Mouse (Mus musculus) CH12.LX (cell line): ENCODE measurements around the gene Astl. TPM values are rescaled to one million over a fixed set of nuclear protein-coding genes. Genes with fewer than 3 reads are reported as not detected.

Experiments
- DNase-seq: peaks from one replicate; pipeline ENCODE4 v3.0.0-alpha.2; 2013; ENCODE audit errors: extremely low read depth
- H3K27ac ChIP-seq: 2 replicates; pipeline ENCODE4 v1.5.1; 2012; ENCODE audit warnings: low read depth, mild to moderate bottlenecking, control low read depth, moderate library complexity; ENCODE audit not compliant: insufficient read depth
- H3K27me3 ChIP-seq: replicated peaks from 2 replicates; pipeline ENCODE3; 2012; ENCODE audit warnings: inconsistent platforms
- H3K36me3 ChIP-seq, 2 experiments: replicated peaks in 1 of 2; 2 replicates each; pipeline versions ENCODE3 to v1.6.1; 2012; ENCODE audit warnings: inconsistent platforms in 1 of 2, low read length in 1 of 2, mild to moderate bottlenecking in 1 of 2, mixed read lengths in 1 of 2, moderate library complexity in 1 of 2; ENCODE audit not compliant: control insufficient read depth in 1 of 2, insufficient read depth in 1 of 2
- H3K4me1 ChIP-seq, 2 experiments: 2 replicates each; pipeline ENCODE4 v1.6.1; 2012; ENCODE audit warnings: inconsistent platforms in 1 of 2, moderate library complexity in 1 of 2; ENCODE audit not compliant: insufficient read depth in 2 of 2, control insufficient read depth in 1 of 2
- H3K4me2 ChIP-seq: 2 replicates; pipeline ENCODE4 v1.6.1; 2012; ENCODE audit warnings: low read depth, mild to moderate bottlenecking, control low read depth; ENCODE audit not compliant: poor library complexity, insufficient read depth, severe bottlenecking
- H3K4me3 ChIP-seq, 3 experiments: fragments of 150-350 bp in 1 of 3; sonication (generic) in 1 of 3; replicated peaks in 1 of 3; 2 replicates each; pipeline versions ENCODE3 to v1.5.1; 2011 to 2012; ENCODE audit warnings: low read depth in 2 of 3, low read length in 2 of 3, mild to moderate bottlenecking in 2 of 3, moderate library complexity in 2 of 3, control low read depth in 1 of 3, improper control_type of control experiment in 1 of 3, inconsistent platforms in 1 of 3, mixed read lengths in 1 of 3; ENCODE audit not compliant: poor library complexity in 1 of 3
- H3K79me2 ChIP-seq: replicated peaks from 2 replicates; pipeline ENCODE4 v1.6.1; 2012; ENCODE audit warnings: mild to moderate bottlenecking, moderate library complexity; ENCODE audit not compliant: control insufficient read depth, poor library complexity, insufficient read depth, severe bottlenecking; ENCODE audit errors: extremely low read depth
- H3K9ac ChIP-seq: 2 replicates; pipeline ENCODE4 v1.6.1; 2012; ENCODE audit warnings: low read depth, mild to moderate bottlenecking, control low read depth, moderate library complexity; ENCODE audit not compliant: insufficient read depth
- H3K9me3 ChIP-seq: replicated peaks from 2 replicates; pipeline ENCODE3; 2012; ENCODE audit warnings: low read length, inconsistent platforms, mixed read lengths
- CHD1 ChIP-seq: IDR thresholded peaks from 2 replicates; pipeline ENCODE4 v1.6.1; 2012; ENCODE audit warnings: low read depth, low read length, improper control_type of control experiment, inconsistent platforms
- CHD2 ChIP-seq: IDR thresholded peaks from 2 replicates; pipeline ENCODE4 v1.6.1; 2011; ENCODE audit warnings: low read length, improper control_type of control experiment
- E2F4 ChIP-seq: IDR thresholded peaks from 2 replicates; pipeline ENCODE4 v1.6.1; 2011; ENCODE audit warnings: low read depth, low read length, improper control_type of control experiment; ENCODE audit not compliant: insufficient replicate concordance
- EP300 ChIP-seq: IDR thresholded peaks from 2 replicates; pipeline ENCODE4 v1.6.1; 2011; ENCODE audit warnings: low read length, improper control_type of control experiment
- KAT2A ChIP-seq: IDR thresholded peaks from 2 replicates; pipeline ENCODE4 v1.6.1; 2012; ENCODE audit warnings: low read length, improper control_type of control experiment, inconsistent platforms; ENCODE audit not compliant: insufficient replicate concordance
- MAFK ChIP-seq: IDR thresholded peaks from 2 replicates; pipeline ENCODE4 v1.6.1; 2011; ENCODE audit warnings: low read length, improper control_type of control experiment; ENCODE audit not compliant: insufficient replicate concordance
- MAX ChIP-seq: IDR thresholded peaks from 2 replicates; pipeline ENCODE4 v1.6.1; 2011; ENCODE audit warnings: low read length, improper control_type of control experiment
- MYC ChIP-seq: IDR thresholded peaks from 2 replicates; pipeline ENCODE4 v1.6.1; 2011; ENCODE audit warnings: low read depth, mild to moderate bottlenecking, improper control_type of control experiment, low read length
- POLR2AphosphoS2 ChIP-seq: IDR thresholded peaks from 2 replicates; pipeline ENCODE4 v1.6.1; 2011; ENCODE audit warnings: low read depth, low read length, improper control_type of control experiment
- RAD21 ChIP-seq: IDR thresholded peaks from 2 replicates; pipeline ENCODE4 v1.6.1; 2011; ENCODE audit warnings: low read depth, mild to moderate bottlenecking, low read length, improper control_type of control experiment, moderate library complexity
- RCOR1 ChIP-seq: conservative IDR thresholded peaks from 2 replicates; pipeline ENCODE4 v1.6.1; 2012; ENCODE audit warnings: low read depth, mild to moderate bottlenecking, inconsistent platforms, low read length, improper control_type of control experiment
- TBP ChIP-seq: conservative IDR thresholded peaks from 2 replicates; pipeline ENCODE4 v1.6.1; 2011; ENCODE audit warnings: low read depth, low read length, improper control_type of control experiment
- UBTF ChIP-seq: IDR thresholded peaks from 2 replicates; pipeline ENCODE4 v1.6.1; 2012; ENCODE audit warnings: low read depth, mild to moderate bottlenecking, inconsistent platforms, low read length, improper control_type of control experiment, moderate library complexity
- USF1 ChIP-seq: IDR thresholded peaks from 2 replicates; pipeline ENCODE4 v1.6.1; 2014; ENCODE audit warnings: low read depth, mild to moderate bottlenecking, inconsistent platforms, low read length, improper control_type of control experiment
- ZKSCAN1 ChIP-seq: IDR thresholded peaks from 2 replicates; pipeline ENCODE4 v1.6.1; 2012; ENCODE audit warnings: low read depth, inconsistent platforms, low read length, improper control_type of control experiment, borderline replicate concordance
- ZNF384 ChIP-seq: IDR thresholded peaks from 2 replicates; pipeline ENCODE4 v1.6.1; 2012; ENCODE audit warnings: low read depth, low read length, improper control_type of control experiment, inconsistent platforms
- dilution Hi-C: fragments of 300-500 bp; cut with MboI; formaldehyde crosslinking; loops from 2 replicates; pipeline ENCODE4 v1.14.3; 2020; ENCODE audit warnings: low sequenced_read_pairs; ENCODE audit not compliant: extremely low pct_unique_long_range_greater_than_20kb, extremely low pct_ligation_motif_present
- in situ Hi-C: fragments of 300-500 bp; cut with MboI; formaldehyde crosslinking; loops from 3 replicates; pipeline ENCODE4 v1.14.3; 2019; ENCODE audit warnings: low sequenced_read_pairs, low pct_ligation_motif_present, low pct_unique_long_range_greater_than_20kb, mixed read lengths
- polyA plus RNA-seq: library from polyadenylated mRNA; unstranded; fragments of >175 nt; gene quantifications from 2 replicates; pipeline ENCODE4 v1.2.1, GENCODE M21; 2012; ENCODE audit warnings: low read depth; ENCODE audit not compliant: insufficient read length
- total RNA-seq, 2 experiments: library from RNA; depleted of rRNA; stranded (reverse); fragments of 300-350 nt in 1 of 2; fragments of >200 nt in 1 of 2; gene quantifications; 2 replicates each; pipeline ENCODE4 v1.2.3; 2012 to 2014

The Astl gene
- total and polyA plus RNA-seq, 3 experiments: 0.08 TPM; not detected in 2

GRCm38 (mm10) chr2:127379250-127379649 is 40.8 kb downstream of the Astl start:
- H3K9me3 ChIP-seq: no peaks in the 10 kb centered on the region
- no peak overlapping the region for H3K4me2 ChIP-seq
- no peaks in the 10 kb centered on the region for H3K79me2 ChIP-seq
- no peaks in the 10 kb centered on the region for H3K36me3 ChIP-seq
- no peak overlapping the region for H3K4me3 ChIP-seq
- dilution Hi-C loops: no loop called here
- no peak for DNase-seq
- H3K27me3 ChIP-seq: peaks cover 41% of the 10 kb centered on the region
- TF ChIP-seq TBP (no peak), E2F4 (no peak), CHD1 (no peak), RCOR1 (no peak), MYC (no peak), RAD21 (no peak), MAFK (no peak), KAT2A (no peak), POLR2AphosphoS2 (no peak), ZKSCAN1 (no peak), MAX (no peak), ZNF384 (no peak), EP300 (no peak), CHD2 (no peak), USF1 (no peak)
- TF ChIP-seq, all 38 proteins: peak for 0
- no peak overlapping the region for H3K9ac ChIP-seq
- peaks cover 0 to 3% of the 10 kb centered on the region in 2 experiments; a peak in 1 of 4 replicates for H3K4me1 ChIP-seq
- H3K27ac ChIP-seq: no peak overlapping the region
- in situ Hi-C loops: no loop called here

- in situ Hi-C loops (no loop called here), dilution Hi-C loops (no loop called here)
- no peaks in the 10 kb centered on the region for H3K79me2 ChIP-seq
- DNase-seq: no peak
- H3K36me3 ChIP-seq: no peaks in the 10 kb centered on the region
- no peak overlapping the region for H3K4me3 ChIP-seq
- H3K4me2 ChIP-seq: no peak overlapping the region
- H3K9ac ChIP-seq: no peak overlapping the region
- H3K4me1 ChIP-seq: peaks cover 0 to 2% of the 10 kb centered on the region in 2 experiments; a peak in 1 of 4 replicates
- TF ChIP-seq E2F4: no peak
- peaks cover 45% of the 10 kb centered on the region for H3K27me3 ChIP-seq
- no peaks in the 10 kb centered on the region for H3K9me3 ChIP-seq
- no peak overlapping the region for H3K27ac ChIP-seq
Observed at GRCm38 (mm10) chr2:127383881-127384280, 45.4 kb downstream of the Astl start.

- no peak for DNase-seq
- no peaks in the 10 kb centered on the region for H3K36me3 ChIP-seq
- no peaks in the 10 kb centered on the region for H3K9me3 ChIP-seq
- no peak overlapping the region for H3K4me3 ChIP-seq
- H3K9ac ChIP-seq: no peak overlapping the region
- H3K4me2 ChIP-seq: no peak overlapping the region
- H3K27ac ChIP-seq: no peak overlapping the region
- no peak for TF ChIP-seq UBTF
- peaks cover 0 to 2% of the 10 kb centered on the region in 2 experiments; a peak in 1 of 4 replicates for H3K4me1 ChIP-seq
- in situ Hi-C loops (no loop called here), dilution Hi-C loops (no loop called here)
- H3K27me3 ChIP-seq: peaks cover 26% of the 10 kb centered on the region
- H3K79me2 ChIP-seq: no peaks in the 10 kb centered on the region
Observed at GRCm38 (mm10) chr2:127387521-127387920, 49.1 kb downstream of the Astl start.
